ENCODE assay signal across 16 mouse cellular contexts in genomic region chr16:63566106-63566836, GRCm38 (mm10).
DNase-seq lines count a peak whose midpoint lies in the region; ATAC-seq and TF ChIP-seq lines count a peak whose summit lies in the region.
"Had no signal": no experiment of that assay in that cellular context is flagged by ENCODE, and none has a peak within 500 bp of the region (broad histone marks: within the 10 kb centered on the region; RNA-seq: fewer than 3 reads in every experiment).

No protein-coding gene starts in this region.

- TF ChIP-seq CTCF in cerebellum, adult 2 months (IDR thresholded peaks at IDR 0.05; ENCODE audit: borderline replicate concordance, insufficient read depth, low read depth, low read length), result no peak

- no peak overlapping the region for H3K27ac ChIP-seq in cerebellum, adult 2 months (ENCODE audit: insufficient read depth, low read length)
- H3K27ac ChIP-seq in stomach, embryonic 16.5 days (ENCODE audit: low read length), result peak overlapping the region; percentile 55; the same call in 1 of the 2 replicates
- H3K27ac ChIP-seq: embryonic facial prominence, embryonic 15.5 days; liver, embryonic 14.5 days; midbrain, embryonic 13.5 days; neural tube, embryonic 12.5 days had no signal

- no peak overlapping the region for H3K9ac ChIP-seq in stomach, embryonic 16.5 days (ENCODE audit: low read length)
- H3K9ac ChIP-seq: embryonic facial prominence, embryonic 15.5 days; liver, embryonic 14.5 days; midbrain, embryonic 13.5 days; neural tube, embryonic 12.5 days had no signal

- peak; percentile 58 for DNase-seq in left cerebral cortex, postnatal 4 days
- DNase-seq in left cerebral cortex, adult 18-20 months (ENCODE audit: low spot score in 2 of 2), result no peak
- peak; percentile 54 to 75 for DNase-seq in cerebellum, adult 2 months
- peak; percentile 27 to 40 for DNase-seq in kidney, postnatal 4 days
- no peak for DNase-seq in spleen, adult 18-20 months
- DNase-seq in right cerebral cortex, postnatal 25 days, result no peak
- DNase-seq: adrenal gland, adult 2 months; right cerebral cortex, adult 18-20 months had no signal

- no peak for TF ChIP-seq POLR2A in cerebellum, adult 2 months (IDR thresholded peaks at IDR 0.05; ENCODE audit: borderline replicate concordance, insufficient read depth, low read length)

- intact Hi-C loops in left cerebral cortex, postnatal 4 days (cut with DNase I), result no loop called here

- peak; percentile 73; the same call in 1 of the 2 replicates for ATAC-seq in stomach, embryonic 16.5 days (ENCODE audit: insufficient read depth, low FRiP score)
- ATAC-seq: forebrain, embryonic 16.5 days; midbrain, embryonic 13.5 days; Patski had no signal

- no peaks in the 10 kb centered on the region for H3K9me3 ChIP-seq in stomach, embryonic 16.5 days (replicated peaks; ENCODE audit: control insufficient read depth, low read length)
- H3K9me3 ChIP-seq: embryonic facial prominence, embryonic 15.5 days; midbrain, embryonic 13.5 days; neural tube, embryonic 12.5 days had no signal

- no peaks in the 10 kb centered on the region for H3K36me3 ChIP-seq in stomach, embryonic 16.5 days (ENCODE audit: control insufficient read depth, insufficient read depth, low read length)
- H3K36me3 ChIP-seq: embryonic facial prominence, embryonic 15.5 days; midbrain, embryonic 13.5 days had no signal

- peak overlapping the region; percentile 29; the same call in 1 of the 2 replicates for H3K4me2 ChIP-seq in stomach, embryonic 16.5 days (ENCODE audit: low read depth, low read length)
- H3K4me2 ChIP-seq: embryonic facial prominence, embryonic 15.5 days; midbrain, embryonic 13.5 days; neural tube, embryonic 12.5 days had no signal

- H3K4me1 ChIP-seq in cerebellum, adult 2 months (ENCODE audit: control insufficient read depth, insufficient read depth, low read length), result no peaks in the 10 kb centered on the region
- no peaks in the 10 kb centered on the region for H3K4me1 ChIP-seq in stomach, embryonic 16.5 days (ENCODE audit: control insufficient read depth, insufficient read depth, low read length)
- H3K4me1 ChIP-seq: embryonic facial prominence, embryonic 15.5 days; midbrain, embryonic 13.5 days; neural tube, embryonic 12.5 days had no signal

- H3K27me3 ChIP-seq in cerebellum, adult 2 months (ENCODE audit: control insufficient read depth, insufficient read depth, low read length), result no peaks in the 10 kb centered on the region
- H3K27me3 ChIP-seq in stomach, embryonic 16.5 days (ENCODE audit: control insufficient read depth, insufficient read depth, low read length), result no peaks in the 10 kb centered on the region
- H3K27me3 ChIP-seq: CH12.LX; embryonic facial prominence, embryonic 15.5 days; midbrain, embryonic 13.5 days; neural tube, embryonic 12.5 days; Patski had no signal

- WGBS in cerebellum, adult 2 months, result 39% methylated on average over 17 of the region's 17 CpGs
- WGBS in stomach, embryonic 16.5 days, result 65% methylated on average over 17 of the region's 17 CpGs

- no peak overlapping the region for H3K4me3 ChIP-seq in cerebellum, adult 2 months (replicated peaks; ENCODE audit: insufficient read depth, low read depth, low read length)
- no peak overlapping the region for H3K4me3 ChIP-seq in stomach, embryonic 16.5 days (replicated peaks; ENCODE audit: low read length)
- H3K4me3 ChIP-seq: embryonic facial prominence, embryonic 15.5 days; midbrain, embryonic 13.5 days; neural tube, embryonic 12.5 days had no signal

Comparison
In these comparisons a context has a peak if more than half of its experiments do, and no peak if none do; other contexts are left out.
1. DNase-seq: peak in left cerebral cortex, postnatal 4 days (single experiment), cerebellum, adult 2 months (2 of 2) and kidney, postnatal 4 days (2 of 2); none in left cerebral cortex, adult 18-20 months (0 of 2), spleen, adult 18-20 months (0 of 2) and right cerebral cortex, postnatal 25 days (single experiment).